Mouse (Mus musculus) E14TG2a.4 (cell line): ENCODE data around the gene Ccr7.

Source experiments
- H3K27me3 ChIP-seq: 2 replicates; pipeline ENCODE4 v1.6.1; 2014; ENCODE audit warnings: low read length, control low read depth; ENCODE audit not compliant: insufficient read depth
- H3K36me3 ChIP-seq: 2 replicates; pipeline ENCODE4 v1.6.1; 2014; ENCODE audit warnings: low read length, control low read depth; ENCODE audit not compliant: insufficient read depth
- H3K4me1 ChIP-seq: replicated peaks from 2 replicates; pipeline ENCODE4 v1.6.1; 2014; ENCODE audit warnings: low read depth, low read length, control low read depth
- H3K4me3 ChIP-seq: replicated peaks from 2 replicates; pipeline ENCODE4 v1.5.1; 2014; ENCODE audit warnings: mild to moderate bottlenecking, low read length
- H3K9me3 ChIP-seq: 2 replicates; pipeline ENCODE4 v1.6.1; 2014; ENCODE audit warnings: low read length, control low read depth
- CTCF ChIP-seq: conservative IDR thresholded peaks from 2 replicates; pipeline ENCODE4 v1.5.1; 2014; ENCODE audit warnings: low read length
- NANOG ChIP-seq: IDR thresholded peaks from 2 replicates; pipeline ENCODE4 v1.6.1; 2014; ENCODE audit warnings: borderline replicate concordance, low read length, mixed read lengths
- POU5F1 ChIP-seq: IDR thresholded peaks from 2 replicates; pipeline ENCODE4 v1.6.1; 2014; ENCODE audit warnings: low read length, borderline replicate concordance

Ccr7 gene

GRCm38 (mm10) chr11:99145765-99146164 is 9.1 kb downstream of the Ccr7 start:
- Histone ChIP-seq H3K4me3 (no peak overlapping the region), H3K36me3 (no peaks in the 10 kb centered on the region), H3K9me3 (no peaks in the 10 kb centered on the region), H3K27me3 (peaks cover 57% of the 10 kb centered on the region), H3K4me1 (peaks cover 90% of the 10 kb centered on the region)
- TF ChIP-seq POU5F1 (no peak), NANOG (no peak), CTCF (no peak)

- Histone ChIP-seq H3K9me3 (no peaks in the 10 kb centered on the region), H3K27me3 (peaks cover 56% of the 10 kb centered on the region), H3K4me3 (peak overlapping the region; percentile 37; the same call in 1 of the 2 replicates), H3K36me3 (no peaks in the 10 kb centered on the region), H3K4me1 (peaks cover 95% of the 10 kb centered on the region)
- TF ChIP-seq POU5F1 = no peak
- TF ChIP-seq NANOG = no peak
- no peak for TF ChIP-seq CTCF
These were observed 9.9 kb downstream of the Ccr7 start for GRCm38 (mm10) chr11:99144940-99145339.

GRCm38 (mm10) chr11:99144456-99144855 is 10.4 kb downstream of the Ccr7 start:
- peaks cover 95% of the 10 kb centered on the region for H3K4me1 ChIP-seq
- TF ChIP-seq POU5F1 (no peak), NANOG (no peak), CTCF (no peak)
- H3K9me3 ChIP-seq = no peaks in the 10 kb centered on the region
- H3K4me3 ChIP-seq = peak overlapping the region; percentile 37; the same call in 1 of the 2 replicates
- H3K27me3 ChIP-seq = peaks cover 56% of the 10 kb centered on the region
- no peaks in the 10 kb centered on the region for H3K36me3 ChIP-seq

- Histone ChIP-seq H3K4me3 (0 out of 2 replicates have a peak overlapping the region, but pooled peaks have one; percentile 1), H3K9me3 (no peaks in the 10 kb centered on the region), H3K27me3 (peaks cover 61% of the 10 kb centered on the region), H3K4me1 (peaks cover 92% of the 10 kb centered on the region), H3K36me3 (no peaks in the 10 kb centered on the region)
- TF ChIP-seq NANOG (no peak), CTCF (no peak)
These were observed 11.5 kb downstream of the Ccr7 start for GRCm38 (mm10) chr11:99143123-99144082.

GRCm38 (mm10) chr11:99142493-99143095 is 12.3 kb downstream of the Ccr7 start:
- Histone ChIP-seq H3K27me3 (peaks cover 53% of the 10 kb centered on the region), H3K4me1 (peaks cover 86% of the 10 kb centered on the region), H3K9me3 (no peaks in the 10 kb centered on the region), H3K36me3 (no peaks in the 10 kb centered on the region), H3K4me3 (peak overlapping the region; percentile 39)
- TF ChIP-seq NANOG (no peak), CTCF (no peak), POU5F1 (no peak)

- Histone ChIP-seq H3K9me3 (no peaks in the 10 kb centered on the region), H3K27me3 (peaks cover 48% of the 10 kb centered on the region), H3K4me3 (peak overlapping the region; percentile 39), H3K36me3 (no peaks in the 10 kb centered on the region), H3K4me1 (peaks cover 86% of the 10 kb centered on the region)
- TF ChIP-seq CTCF = no peak
- no peak for TF ChIP-seq POU5F1
- no peak for TF ChIP-seq NANOG
These were observed 12.8 kb downstream of the Ccr7 start for GRCm38 (mm10) chr11:99142046-99142445.

GRCm38 (mm10) chr11:99141600-99141999 is 13.3 kb downstream of the Ccr7 start:
- Histone ChIP-seq H3K27me3 (peaks cover 43% of the 10 kb centered on the region), H3K9me3 (no peaks in the 10 kb centered on the region), H3K4me1 (peaks cover 86% of the 10 kb centered on the region), H3K36me3 (no peaks in the 10 kb centered on the region), H3K4me3 (peak overlapping the region; percentile 39)
- TF ChIP-seq POU5F1 (no peak), NANOG (peak; percentile 94)

GRCm38 (mm10) chr11:99138976-99139375 is 15.9 kb downstream of the Ccr7 start:
- Histone ChIP-seq H3K4me3 (no peak overlapping the region), H3K36me3 (no peaks in the 10 kb centered on the region), H3K9me3 (no peaks in the 10 kb centered on the region), H3K4me1 (peaks cover 90% of the 10 kb centered on the region), H3K27me3 (peaks cover 21% of the 10 kb centered on the region)
- no peak for TF ChIP-seq CTCF
- TF ChIP-seq POU5F1 = no peak
- TF ChIP-seq NANOG = no peak
